Mouse (Mus musculus) lung, embryonic 16.5 days (tissue): ENCODE results near the gene Coa5. TPM values are rescaled to one million over a fixed set of nuclear protein-coding genes. Genes with fewer than 3 reads are reported as not detected.

Experiments
- ATAC-seq: fragments of 200-750 bp; cut with Nextera tagmentation; 2 replicates; pipeline ENCODE4 v1.8.0; 2017; ENCODE audit warnings: low read depth, mild to moderate bottlenecking, moderate library complexity
- H3K27ac ChIP-seq: fragments of 300-500 bp; sonication (generic); 2 replicates; pipeline ENCODE4 v1.5.1; 2014; ENCODE audit warnings: mild to moderate bottlenecking, control low read depth, low read length
- H3K27me3 ChIP-seq: fragments of 300-500 bp; sonication (generic); 2 replicates; pipeline ENCODE4 v1.6.1; 2014; ENCODE audit warnings: low read depth, low read length, mixed read lengths; ENCODE audit not compliant: control insufficient read depth, insufficient read depth
- H3K36me3 ChIP-seq: fragments of 300-500 bp; sonication (generic); 2 replicates; pipeline ENCODE4 v1.6.1; 2014; ENCODE audit warnings: low read length; ENCODE audit not compliant: control insufficient read depth, insufficient read depth
- H3K4me1 ChIP-seq: fragments of 300-500 bp; sonication (generic); replicated peaks from 2 replicates; pipeline ENCODE4 v1.6.1; 2014; ENCODE audit warnings: low read length, mixed read lengths; ENCODE audit not compliant: control insufficient read depth, insufficient read depth
- H3K4me2 ChIP-seq: fragments of 300-500 bp; sonication (generic); 2 replicates; pipeline ENCODE4 v1.6.1; 2014; ENCODE audit warnings: low read depth, low read length, control low read depth
- H3K4me3 ChIP-seq: fragments of 300-500 bp; sonication (generic); 2 replicates; pipeline ENCODE4 v1.5.1; 2014; ENCODE audit warnings: mild to moderate bottlenecking, low read length, control low read depth
- H3K9ac ChIP-seq: fragments of 300-500 bp; sonication (generic); 2 replicates; pipeline ENCODE4 v1.6.1; 2014; ENCODE audit warnings: low read length, control low read depth
- H3K9me3 ChIP-seq: fragments of 300-500 bp; sonication (generic); 2 replicates; pipeline ENCODE4 v1.6.1; 2016; ENCODE audit warnings: low read length; ENCODE audit not compliant: control insufficient read depth
- WGBS: fragments of 180-500 bp; shearing (Covaris S2); extraction: QIAGEN DNeasy Blood & Tissue Kit; methylation state at CpG from one replicate; pipeline ENCODE4 v1.1.7; 2014; 5-methylcytosine and 5-hydroxymethylcytosine counted together
- polyA plus RNA-seq: library from polyadenylated mRNA; unstranded; fragments of >200 nt; fragmentation: Nextera tagmentation; extraction: Ambion mirVana; gene quantifications from 2 replicates; pipeline ENCODE4 v1.2.1, GENCODE M21; 2015

The Coa5 gene
- polyA plus RNA-seq, 1 experiment from 2014 or later, result 43.2 TPM

DNA sequence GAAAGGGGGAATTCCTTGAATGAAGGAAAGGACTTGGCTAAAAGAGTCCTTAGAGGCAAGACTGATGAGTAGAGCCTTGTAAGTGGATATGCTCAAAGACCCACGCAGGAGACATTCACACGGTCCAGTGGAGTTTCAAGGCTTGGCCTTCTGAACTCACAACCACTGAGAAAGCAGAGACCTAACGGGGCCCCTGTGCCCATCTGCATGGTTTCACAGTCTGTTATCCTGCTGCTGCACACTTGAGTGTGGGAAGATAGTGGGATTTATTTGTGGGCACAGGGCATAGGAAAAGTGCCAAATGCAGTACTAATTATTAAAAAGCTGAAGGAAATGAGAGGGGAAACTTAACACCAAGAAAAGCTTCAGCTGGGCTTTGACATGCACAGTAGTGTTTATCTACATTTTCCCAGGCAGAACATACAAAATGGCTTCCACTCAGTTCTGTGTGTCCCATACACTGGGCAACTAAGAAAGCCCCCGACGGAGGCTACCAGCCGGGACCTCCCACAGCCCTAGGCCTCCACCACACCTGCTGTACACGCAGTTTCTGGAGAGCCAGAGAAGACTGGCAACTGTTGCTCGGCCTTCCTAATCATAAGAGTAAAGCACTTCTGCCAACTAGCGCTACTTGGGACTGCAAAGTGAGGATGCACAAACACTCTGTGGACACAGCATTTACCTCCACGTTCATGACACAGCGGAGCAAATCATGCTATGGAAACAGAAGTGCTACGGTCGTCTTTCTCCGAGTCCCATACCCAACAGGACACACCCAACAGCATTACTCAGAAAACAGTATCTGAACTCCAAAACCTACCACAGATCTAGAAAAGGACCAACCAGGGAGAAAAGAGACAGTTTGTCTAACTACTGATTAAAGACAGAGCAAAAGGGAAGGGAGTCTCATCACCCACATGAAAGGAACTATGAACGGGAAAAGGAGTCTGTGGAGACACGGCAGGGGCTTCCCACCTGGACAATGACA lies 13.2 kb upstream of the Coa5 start:
- Histone ChIP-seq H3K9me3 (no peaks in the 10 kb centered on the region), H3K27me3 (no peaks in the 10 kb centered on the region), H3K4me2 (no peak overlapping the region), H3K4me1 (no peaks in the 10 kb centered on the region), H3K27ac (no peak overlapping the region), H3K36me3 (peaks cover 12% of the 10 kb centered on the region), H3K9ac (no peak overlapping the region), H3K4me3 (no peak overlapping the region)
- 87% methylated on average over 16 of the region's 16 CpGs for WGBS
- ATAC-seq, result no peak

GRCm38 (mm10) chr1:37436419-37436818 lies 6.5 kb upstream of the Coa5 start:
- Histone ChIP-seq H3K27me3 (no peaks in the 10 kb centered on the region), H3K4me2 (no peak overlapping the region), H3K27ac (no peak overlapping the region), H3K36me3 (peaks cover 59% of the 10 kb centered on the region), H3K9ac (no peak overlapping the region), H3K9me3 (no peaks in the 10 kb centered on the region), H3K4me1 (peaks cover 2% of the 10 kb centered on the region), H3K4me3 (no peak overlapping the region)
- WGBS, result 90% methylated on average over 3 of the region's 3 CpGs
- no peak for ATAC-seq

DNA sequence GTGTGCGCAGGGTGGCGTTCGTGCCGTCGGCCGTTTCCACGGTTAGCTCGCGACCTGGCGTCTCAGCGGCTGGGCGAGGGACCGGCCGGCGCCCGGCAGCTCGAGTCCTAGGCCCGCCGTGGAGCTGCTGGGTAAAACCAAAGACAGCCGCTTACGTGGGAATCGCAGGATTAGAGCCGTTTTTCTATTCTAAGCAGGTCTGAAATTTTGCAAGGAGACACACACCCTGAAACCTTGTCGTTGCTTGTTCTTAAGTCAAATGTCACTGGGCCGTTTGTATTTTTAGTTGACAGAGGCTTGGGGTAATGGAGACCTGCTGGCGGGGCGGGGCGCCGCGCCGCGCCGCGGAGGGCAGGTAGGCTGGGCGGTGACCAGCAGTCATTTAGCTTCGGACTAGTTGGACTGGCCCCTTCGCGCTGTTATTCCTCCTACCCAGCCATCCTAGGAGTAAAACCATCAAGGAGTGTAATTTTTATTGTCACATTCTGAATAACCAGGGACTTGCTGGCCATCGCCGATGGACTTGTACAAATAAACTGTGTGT lies 466 bp upstream of the Coa5 start:
- no peaks in the 10 kb centered on the region for H3K27me3 ChIP-seq
- peaks cover 26% of the 10 kb centered on the region for H3K36me3 ChIP-seq
- peak overlapping the region; percentile 70 for H3K27ac ChIP-seq
- H3K4me2 ChIP-seq, result peak overlapping the region; percentile 70
- H3K9me3 ChIP-seq, result no peaks in the 10 kb centered on the region
- H3K4me1 ChIP-seq, result peaks cover 19% of the 10 kb centered on the region
- ATAC-seq, result peak; percentile 48; the same call in 1 of the 2 replicates
- peak overlapping the region; percentile 93 for H3K9ac ChIP-seq
- WGBS, result under 1% methylated on average over 40 of the region's 40 CpGs
- H3K4me3 ChIP-seq, result peak overlapping the region; percentile 93

DNA sequence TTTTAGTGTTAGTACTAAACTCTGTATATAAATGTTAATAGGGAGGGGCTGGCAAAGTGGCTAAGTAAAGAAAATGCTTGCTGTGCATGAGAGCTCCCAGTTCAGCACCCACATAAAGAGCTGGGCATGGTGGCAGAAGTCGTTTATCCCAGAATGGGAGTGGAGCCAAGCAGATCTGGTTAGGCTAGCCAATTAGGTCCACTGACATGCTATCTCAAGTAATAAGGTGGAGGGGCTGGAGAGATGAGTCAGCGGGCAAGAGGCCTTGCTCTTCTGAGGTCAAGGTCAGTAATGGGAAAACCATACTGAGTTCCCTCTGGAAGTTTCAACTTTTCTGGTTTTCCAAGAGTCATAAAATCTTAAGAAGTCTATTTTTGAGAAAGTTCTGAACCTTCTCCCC lies 992 bp downstream of the Coa5 start:
- H3K27ac ChIP-seq, result no peak overlapping the region
- peaks cover 19% of the 10 kb centered on the region for H3K4me1 ChIP-seq
- H3K9me3 ChIP-seq, result no peaks in the 10 kb centered on the region; the same call in 1 of the 2 replicates
- H3K4me3 ChIP-seq, result peak overlapping the region; percentile 93
- H3K27me3 ChIP-seq, result no peaks in the 10 kb centered on the region
- WGBS, result 65% methylated on average over 2 of the region's 2 CpGs
- peak overlapping the region; percentile 94 for H3K4me2 ChIP-seq
- H3K36me3 ChIP-seq, result peaks cover 29% of the 10 kb centered on the region
- peak overlapping the region; percentile 77 for H3K9ac ChIP-seq
- ATAC-seq, result no peak

DNA sequence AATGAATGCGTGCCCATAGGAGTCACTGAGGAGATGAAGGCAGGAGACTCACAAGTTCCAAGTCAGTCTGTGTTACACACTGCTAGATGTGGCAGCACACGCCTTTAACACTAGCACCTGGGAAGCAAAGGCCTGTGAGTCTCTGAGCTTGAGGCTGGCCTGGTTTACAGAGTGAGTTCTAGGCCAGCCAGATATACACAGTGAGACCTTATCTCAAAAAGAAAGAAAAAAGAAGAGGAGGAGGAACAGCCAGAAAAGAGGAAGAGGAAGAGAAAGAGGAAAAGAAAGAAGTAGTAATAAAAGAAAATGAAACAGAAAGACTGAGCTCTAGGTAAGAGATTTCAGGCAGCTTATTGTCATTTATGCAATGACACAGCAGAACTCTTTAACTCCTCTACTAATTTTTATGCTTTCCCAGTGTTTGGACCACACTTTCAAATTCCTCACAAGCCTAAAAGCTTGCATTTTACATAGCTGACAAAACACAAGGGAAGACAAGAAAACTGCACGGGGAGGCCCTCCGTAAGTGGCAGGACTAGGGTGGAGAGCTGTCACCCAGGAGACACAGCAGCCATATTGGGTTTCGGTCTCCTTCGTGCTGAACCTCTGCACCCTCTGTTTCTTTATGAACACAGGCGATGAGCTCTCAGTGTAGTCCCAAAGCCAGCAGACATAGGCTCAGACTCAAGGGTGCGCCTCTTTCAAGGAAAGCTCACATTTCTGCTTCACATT lies 2.6 kb downstream of the Coa5 start:
- Histone ChIP-seq H3K4me3 (no peak overlapping the region), H3K4me2 (no peak overlapping the region), H3K27ac (no peak overlapping the region), H3K36me3 (peaks cover 16% of the 10 kb centered on the region), H3K4me1 (peaks cover 19% of the 10 kb centered on the region), H3K27me3 (no peaks in the 10 kb centered on the region), H3K9ac (no peak overlapping the region), H3K9me3 (no peaks in the 10 kb centered on the region; the same call in 1 of the 2 replicates)
- no peak for ATAC-seq
- WGBS, result 93% methylated on average over 8 of the region's 8 CpGs

DNA sequence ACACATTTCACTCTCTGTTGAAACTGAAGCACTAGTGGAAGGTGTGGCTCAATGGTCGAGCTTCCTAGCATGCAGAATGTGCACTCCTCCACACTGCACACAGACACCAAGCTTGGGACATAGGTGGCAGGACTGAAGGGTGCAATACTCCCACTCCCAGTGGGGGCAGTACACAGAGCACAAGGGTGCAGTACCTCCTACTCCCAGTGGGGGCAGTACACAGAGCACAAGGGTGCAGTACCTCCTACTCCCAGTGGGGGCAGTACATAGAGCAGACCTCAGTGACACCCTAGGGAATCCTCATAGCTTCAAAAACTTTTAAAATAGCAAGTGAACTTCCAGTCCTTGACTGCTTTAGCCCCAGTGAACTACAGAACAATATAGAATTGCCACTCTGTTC lies 10.5 kb downstream of the Coa5 start:
- no peak for ATAC-seq
- H3K27me3 ChIP-seq, result no peaks in the 10 kb centered on the region
- H3K27ac ChIP-seq, result no peak overlapping the region
- no peaks in the 10 kb centered on the region; the same call in 1 of the 2 replicates for H3K9me3 ChIP-seq
- no peak overlapping the region for H3K9ac ChIP-seq
- WGBS, result 79% methylated on average over 1 of the region's 1 CpGs
- H3K4me2 ChIP-seq, result no peak overlapping the region
- peaks cover 24% of the 10 kb centered on the region for H3K36me3 ChIP-seq
- H3K4me1 ChIP-seq, result no peaks in the 10 kb centered on the region
- no peak overlapping the region for H3K4me3 ChIP-seq

DNA sequence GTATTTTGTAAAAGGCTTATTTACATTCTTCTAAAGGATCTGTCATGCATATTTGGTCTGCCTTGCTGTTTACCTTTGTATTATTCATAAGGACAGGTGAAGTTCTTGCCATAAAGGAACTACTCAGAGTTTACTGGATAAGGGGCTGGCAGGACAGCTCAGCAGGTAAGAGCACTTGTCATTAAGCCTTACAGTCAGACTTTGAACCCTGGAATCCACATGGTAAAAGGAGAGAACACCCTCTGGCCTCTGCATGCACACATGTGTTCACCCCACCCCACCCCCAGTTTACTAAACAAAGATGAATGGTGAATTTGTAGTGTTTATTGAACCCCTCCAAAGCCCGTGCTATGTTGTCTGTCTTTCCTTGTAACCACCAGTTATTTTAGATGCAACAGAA lies 14.5 kb downstream of the Coa5 start:
- Histone ChIP-seq H3K9me3 (no peaks in the 10 kb centered on the region), H3K4me1 (no peaks in the 10 kb centered on the region), H3K27me3 (no peaks in the 10 kb centered on the region), H3K4me2 (no peak overlapping the region), H3K9ac (no peak overlapping the region), H3K36me3 (peaks cover 19% of the 10 kb centered on the region), H3K27ac (no peak overlapping the region), H3K4me3 (no peak overlapping the region)
- no peak for ATAC-seq
- 87% methylated on average over 1 of the region's 1 CpGs for WGBS

DNA sequence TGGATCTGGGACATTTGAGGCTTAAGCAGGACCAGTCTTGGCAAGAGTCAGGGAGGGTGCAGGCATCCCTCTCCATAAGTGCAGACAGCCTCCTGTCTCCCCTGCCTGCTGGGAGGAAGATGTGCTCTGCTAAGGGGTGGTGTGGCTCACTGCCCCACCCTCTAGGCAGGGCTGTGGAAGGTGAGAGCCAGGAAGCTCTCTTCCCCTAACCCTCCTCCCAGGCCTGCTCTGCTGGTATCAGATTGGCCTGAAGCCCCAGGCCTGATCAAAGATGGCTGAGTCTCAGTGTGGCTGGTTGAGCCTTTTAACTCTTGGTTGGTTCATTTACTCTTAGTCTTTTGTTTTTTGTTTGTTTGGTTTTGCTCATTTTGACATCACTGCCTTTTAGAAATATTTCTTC lies 20.3 kb downstream of the Coa5 start:
- Histone ChIP-seq H3K36me3 (no peaks in the 10 kb centered on the region), H3K4me3 (no peak overlapping the region), H3K4me2 (no peak overlapping the region), H3K27me3 (no peaks in the 10 kb centered on the region), H3K4me1 (no peaks in the 10 kb centered on the region), H3K9me3 (no peaks in the 10 kb centered on the region), H3K9ac (no peak overlapping the region), H3K27ac (no peak overlapping the region)
- no peak for ATAC-seq

DNA sequence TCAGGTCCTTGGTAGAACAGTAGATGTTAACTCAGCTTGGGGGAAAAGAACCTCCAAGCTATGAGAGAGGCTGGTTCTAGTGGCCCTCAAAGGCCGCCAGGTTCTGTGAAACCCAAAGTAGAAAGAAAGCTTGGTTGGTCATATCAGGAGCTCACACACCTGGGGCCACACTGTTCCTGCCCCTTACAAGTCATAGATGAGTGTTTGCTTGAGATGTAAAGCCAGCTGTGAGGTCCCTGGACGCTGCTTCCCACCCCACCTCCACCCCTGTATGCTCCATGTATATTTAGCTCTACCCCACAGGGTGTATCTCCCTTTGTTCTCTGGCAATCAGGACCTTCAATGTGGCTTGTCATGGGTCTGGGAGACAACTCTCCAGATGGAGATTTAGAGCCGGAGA lies 21.2 kb downstream of the Coa5 start:
- H3K4me2 ChIP-seq, result no peak overlapping the region
- no peak overlapping the region for H3K9ac ChIP-seq
- 57% methylated on average over 3 of the region's 3 CpGs for WGBS
- H3K4me3 ChIP-seq, result no peak overlapping the region
- H3K27me3 ChIP-seq, result no peaks in the 10 kb centered on the region
- no peaks in the 10 kb centered on the region for H3K9me3 ChIP-seq
- H3K36me3 ChIP-seq, result no peaks in the 10 kb centered on the region
- H3K27ac ChIP-seq, result no peak overlapping the region
- H3K4me1 ChIP-seq, result no peaks in the 10 kb centered on the region
- ATAC-seq, result no peak
